Mouse (Mus musculus) embryo, embryonic 10 days (tissue): ENCODE data around the gene Slc40a1.

Source experiments
- DNase-seq: peaks from one replicate; pipeline ENCODE4 v3.0.0-alpha.2; 2015; ENCODE audit warnings: low spot score

Gene Slc40a1

GRCm38 (mm10) chr1:45926393-45926763 is at the start of gene Slc40a1:
TSS of gene Slc40a1 (minus strand) at chr1:45926523.
- DNase-seq = peak; percentile 9

DNA sequence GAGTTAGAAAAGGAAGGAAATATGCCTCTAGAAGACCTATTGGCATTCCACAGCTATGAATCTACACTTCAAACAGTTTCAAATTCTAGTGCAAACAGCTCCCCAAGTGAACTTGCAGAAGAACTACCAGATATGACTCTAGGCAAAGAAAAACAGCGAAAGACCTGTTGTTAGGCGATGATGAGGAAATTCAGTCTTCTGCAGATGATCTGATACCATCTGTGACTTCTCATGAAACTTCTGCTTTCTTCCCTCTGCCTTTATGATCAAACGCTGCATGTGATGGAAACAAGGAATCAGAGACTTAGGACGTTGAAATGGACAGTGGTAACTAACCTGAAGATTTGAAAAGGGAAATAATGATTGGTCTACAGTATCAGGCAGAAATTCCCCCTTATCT is 45.0 kb upstream of the Slc40a1 start:
- DNase-seq = no peak

GRCm38 (mm10) chr1:45948988-45949387 is 22.7 kb upstream of the Slc40a1 start:
- no peak for DNase-seq

DNA sequence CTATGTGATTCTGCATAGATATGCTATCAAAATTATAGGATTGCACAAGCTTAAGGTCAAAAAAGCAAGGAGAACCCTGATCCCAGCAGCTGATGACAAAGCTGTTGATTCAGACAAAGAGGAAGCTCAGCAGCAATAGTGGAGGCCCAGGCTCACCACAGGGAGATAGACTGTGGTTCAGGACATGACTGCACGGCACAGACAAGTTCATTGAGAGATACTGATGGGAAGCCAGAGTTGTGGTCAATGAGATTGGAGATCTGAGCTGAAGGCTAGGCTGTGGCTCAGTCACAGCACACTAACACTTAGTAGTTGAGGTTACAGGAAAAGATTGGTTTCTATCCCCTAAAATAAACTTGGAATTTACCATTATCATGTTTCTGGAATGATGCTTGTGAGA is 21.5 kb upstream of the Slc40a1 start:
- DNase-seq = no peak

DNA sequence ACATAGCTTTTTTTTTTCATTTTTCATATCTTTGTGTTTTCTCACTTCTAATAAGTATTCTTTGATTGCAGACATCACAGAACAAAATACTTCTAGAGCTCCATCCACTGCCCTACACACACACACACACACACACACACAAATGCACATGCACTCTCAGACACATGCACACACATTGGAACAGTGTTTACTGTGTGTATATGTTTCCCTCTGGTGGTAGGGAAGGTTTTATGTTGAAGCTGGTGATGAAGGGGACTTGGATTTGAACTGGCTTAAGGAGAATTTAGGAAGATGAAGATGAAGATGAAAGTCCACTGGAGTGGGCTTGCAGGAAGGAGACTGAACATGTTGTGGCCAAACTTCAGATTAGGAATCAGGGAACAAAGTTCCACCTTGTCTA is 4.8 kb upstream of the Slc40a1 start:
- DNase-seq = no peak

DNA sequence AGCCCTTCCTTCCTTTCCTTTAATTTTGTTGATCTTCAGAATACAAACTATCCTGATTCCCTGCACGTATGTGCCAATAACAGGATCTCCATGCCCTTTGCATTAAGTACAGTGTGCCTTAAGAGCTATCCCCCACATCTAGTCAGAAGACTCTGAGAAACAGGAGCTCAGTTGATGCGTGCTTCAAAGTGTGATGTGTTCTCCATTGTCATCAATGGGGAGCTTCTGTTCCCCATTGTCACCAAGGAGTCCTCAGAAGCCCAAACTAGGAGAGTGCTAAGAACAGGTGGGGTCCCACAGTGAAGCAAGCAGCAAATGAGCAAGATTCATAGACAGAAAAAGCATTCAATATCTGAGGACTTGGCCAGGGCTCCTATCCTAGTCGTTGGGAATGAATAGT is 588 bp upstream of the Slc40a1 start:
- DNase-seq = no peak

DNA sequence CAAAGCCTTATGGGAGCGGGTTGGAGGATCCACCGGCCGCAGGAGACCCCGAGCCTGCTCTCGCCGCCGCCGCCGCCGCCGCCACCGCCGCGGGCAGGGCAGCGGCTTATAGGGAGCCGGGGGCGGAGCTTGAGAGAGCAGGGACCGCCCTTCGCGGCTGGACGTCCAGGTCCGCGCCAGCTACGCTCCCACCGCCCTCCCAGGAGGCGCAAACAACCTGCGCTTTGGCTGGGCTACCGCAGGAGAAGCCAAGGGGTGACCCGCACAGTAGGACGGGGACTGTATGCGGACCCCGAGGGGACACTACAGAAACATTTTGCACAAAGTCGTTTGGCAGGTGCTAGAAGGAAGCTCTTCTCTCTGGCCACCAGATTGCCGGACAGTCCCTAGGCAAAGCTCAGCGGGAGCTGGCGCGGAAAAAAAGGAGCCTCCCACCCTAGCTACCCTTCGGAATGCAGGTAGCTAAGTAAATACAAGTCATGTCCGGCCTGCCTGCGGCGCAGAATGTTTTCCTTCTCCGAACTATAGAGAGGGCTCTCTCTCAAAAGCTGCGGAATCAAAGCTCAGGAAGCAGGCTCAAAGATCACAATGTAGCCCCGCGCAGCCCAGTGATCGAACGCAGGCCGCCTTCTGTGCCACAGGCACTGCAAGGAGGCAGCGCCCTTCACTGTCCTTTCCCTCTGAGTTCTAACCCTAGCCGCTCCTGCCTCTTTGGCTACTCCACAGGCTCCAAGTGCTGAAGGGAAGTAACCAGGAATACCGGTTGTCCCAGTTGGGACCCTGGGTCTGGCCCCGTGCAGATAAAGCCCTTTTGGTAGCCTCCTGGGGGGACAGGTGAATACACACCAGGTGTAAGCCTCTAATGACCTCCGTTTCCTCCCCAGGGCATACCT is 577 bp downstream of the Slc40a1 start:
- peak; percentile 90 for DNase-seq

DNA sequence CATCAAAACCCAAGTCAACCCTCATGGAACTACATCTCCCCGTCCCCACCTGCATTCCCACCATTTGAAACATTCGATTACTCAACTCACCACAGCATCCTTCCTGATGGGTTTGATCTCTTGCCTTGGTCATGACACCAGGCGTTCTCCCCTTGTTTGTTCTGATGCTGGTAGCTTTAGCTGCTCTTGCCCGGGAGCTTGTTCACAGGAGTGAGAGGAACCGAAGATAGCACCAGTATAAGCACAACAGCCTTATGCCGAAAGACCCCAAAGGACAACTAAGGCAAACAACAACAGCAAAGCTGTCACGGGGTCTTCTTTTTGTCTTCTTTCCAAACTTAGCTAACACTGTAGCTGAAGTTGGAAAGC is 1.2 kb downstream of the Slc40a1 start:
- no peak for DNase-seq

- DNase-seq = no peak
Observed at GRCm38 (mm10) chr1:45924516-45924915, 1.8 kb downstream of the Slc40a1 start.

DNA sequence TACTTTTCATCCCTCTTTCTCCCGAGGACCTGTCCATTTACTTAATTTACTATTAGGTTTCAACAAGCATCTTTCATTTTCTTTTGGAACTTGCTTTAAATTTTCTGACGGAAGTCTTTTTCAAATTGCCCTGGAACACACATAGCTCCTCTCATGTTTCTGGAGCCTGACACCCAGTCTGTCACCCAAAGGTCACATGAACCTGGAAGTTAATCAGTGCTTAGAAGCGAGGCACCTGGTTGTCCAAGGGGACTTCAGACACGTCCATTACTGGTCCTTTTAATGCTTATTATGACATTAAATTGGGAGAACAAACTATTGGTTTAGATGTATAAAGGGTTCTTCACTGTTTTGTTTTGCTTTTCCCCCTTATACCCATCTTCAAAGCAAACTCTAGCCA is 3.0 kb downstream of the Slc40a1 start:
- no peak for DNase-seq

DNA sequence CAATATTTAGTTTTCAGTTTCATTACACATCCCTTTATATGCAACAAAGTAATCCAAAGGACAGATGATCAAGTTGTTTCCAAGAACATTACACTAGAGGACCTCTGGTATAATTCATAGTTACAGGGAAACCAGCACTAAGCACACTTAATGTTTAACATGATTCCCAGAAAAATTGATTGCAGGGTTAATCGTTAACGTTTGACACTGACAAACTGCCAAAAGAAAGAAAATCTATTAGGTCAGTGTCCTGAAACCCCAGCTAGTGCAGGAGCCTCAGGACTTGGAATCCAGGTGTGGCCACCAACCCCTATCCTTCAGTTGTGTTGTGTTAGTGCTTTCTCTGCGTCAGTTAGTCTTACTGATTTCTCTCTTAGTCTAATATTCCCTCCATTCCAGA is 5.6 kb downstream of the Slc40a1 start:
- DNase-seq = no peak

- no peak for DNase-seq
Observed at GRCm38 (mm10) chr1:45919752-45920151, 6.6 kb downstream of the Slc40a1 start.

- DNase-seq = no peak
Observed at GRCm38 (mm10) chr1:45917136-45917803, 9.1 kb downstream of the Slc40a1 start.

DNA sequence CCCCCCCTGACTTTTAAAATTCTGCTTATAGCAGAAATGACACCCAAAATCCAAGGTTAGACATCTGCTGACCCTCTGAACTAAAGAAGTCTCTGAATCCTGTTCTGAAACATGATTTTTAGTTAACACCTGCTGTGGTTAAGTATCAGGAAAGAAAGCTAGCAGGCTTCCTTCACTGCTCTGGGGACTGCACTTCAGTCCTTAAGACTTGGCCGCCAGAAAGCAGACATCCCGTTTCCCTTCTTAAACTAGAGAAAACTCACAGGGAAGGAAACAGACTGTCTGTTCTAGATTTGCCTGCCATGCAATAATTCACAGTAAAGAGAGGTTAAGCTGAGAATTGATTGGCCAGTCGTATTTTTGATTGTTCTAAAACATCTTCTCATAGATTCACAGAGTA is 10.1 kb downstream of the Slc40a1 start:
- no peak for DNase-seq

DNA sequence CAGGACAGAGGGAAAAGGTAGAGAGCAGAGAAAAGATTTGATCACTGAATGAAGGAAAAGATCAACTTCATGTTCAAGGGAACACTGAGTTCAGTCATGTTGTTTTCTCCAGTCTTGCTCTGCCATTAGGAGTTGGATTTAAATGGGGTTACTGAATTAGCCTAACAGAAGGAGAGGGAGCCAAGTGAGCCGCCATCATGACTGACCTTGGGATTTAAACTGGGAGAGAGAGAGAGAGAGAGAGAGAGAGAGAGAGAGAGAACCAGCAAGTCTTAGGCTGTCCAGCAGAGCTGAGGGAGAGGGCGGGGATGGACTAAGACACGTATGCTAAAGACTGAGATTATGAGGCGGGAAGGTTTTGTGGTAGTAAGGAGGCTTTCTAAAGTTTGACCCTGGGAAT is 12.1 kb downstream of the Slc40a1 start:
- no peak for DNase-seq

- DNase-seq = peak; percentile 80
Observed at GRCm38 (mm10) chr1:45905107-45905821, 21.1 kb downstream of the Slc40a1 start.

- DNase-seq = no peak
Observed at GRCm38 (mm10) chr1:45904161-45904560, 22.2 kb downstream of the Slc40a1 start.

GRCm38 (mm10) chr1:45898044-45898443 is 28.3 kb downstream of the Slc40a1 start:
- no peak for DNase-seq

DNA sequence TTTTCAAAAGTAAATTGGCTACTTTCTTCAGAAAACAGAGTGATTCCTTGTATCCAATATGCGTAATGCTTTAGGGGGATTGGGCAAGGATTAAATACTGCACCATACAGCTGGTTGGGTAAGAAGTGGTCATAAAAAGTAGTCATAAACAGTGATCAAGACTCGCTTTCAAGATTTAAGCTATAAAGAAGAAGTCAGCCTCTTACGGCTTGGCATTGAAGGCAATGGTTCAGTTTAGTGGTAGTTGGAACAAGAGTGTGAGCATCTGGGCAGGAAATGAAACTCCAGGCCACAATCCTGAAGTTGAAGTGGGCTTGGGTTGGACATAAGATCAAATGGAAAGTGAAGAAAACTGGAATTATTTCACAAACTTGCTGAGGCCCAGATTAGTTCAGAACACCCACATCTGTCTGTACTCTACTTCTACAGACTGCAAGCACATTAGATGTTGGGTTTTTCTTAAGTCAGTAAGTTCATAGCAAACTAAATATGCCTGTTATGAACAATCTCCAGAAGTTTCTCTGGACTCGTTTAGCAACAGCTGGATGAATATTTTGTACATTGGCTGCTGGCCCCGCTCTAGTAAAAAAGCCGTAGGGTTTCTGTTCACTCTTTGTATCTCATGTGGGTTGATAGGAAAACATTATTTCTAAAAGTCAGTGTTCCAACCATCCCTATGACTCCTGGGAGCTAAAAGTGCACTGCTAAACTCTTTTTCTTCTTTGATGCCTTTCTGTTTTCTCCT is 32.0 kb downstream of the Slc40a1 start:
- no peak for DNase-seq

GRCm38 (mm10) chr1:45891986-45892385 is 34.3 kb downstream of the Slc40a1 start:
- DNase-seq = no peak

DNA sequence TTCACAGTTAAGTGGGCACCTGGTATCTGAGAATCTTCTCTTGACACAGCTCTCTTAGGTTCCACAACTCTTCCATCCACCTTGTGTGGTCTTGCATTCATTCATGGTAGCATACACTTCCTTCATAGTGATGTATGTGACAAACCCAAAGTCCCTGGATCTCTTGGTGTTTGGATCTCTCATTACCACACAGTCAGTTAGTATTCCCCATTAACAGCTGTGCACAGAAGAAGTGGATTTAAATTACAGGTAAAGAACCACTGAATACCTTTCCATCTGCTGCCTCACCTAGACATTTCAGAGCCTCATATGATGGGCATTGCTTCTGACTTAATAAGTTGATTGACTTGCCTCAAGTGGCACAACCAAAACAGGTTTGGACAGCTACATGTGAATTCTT is 36.1 kb downstream of the Slc40a1 start, which contains the start of gene Gm5269:
TSS of gene Gm5269 (minus strand) at position 101 of the 400 bp plus-strand sequence.
- DNase-seq = no peak

DNA sequence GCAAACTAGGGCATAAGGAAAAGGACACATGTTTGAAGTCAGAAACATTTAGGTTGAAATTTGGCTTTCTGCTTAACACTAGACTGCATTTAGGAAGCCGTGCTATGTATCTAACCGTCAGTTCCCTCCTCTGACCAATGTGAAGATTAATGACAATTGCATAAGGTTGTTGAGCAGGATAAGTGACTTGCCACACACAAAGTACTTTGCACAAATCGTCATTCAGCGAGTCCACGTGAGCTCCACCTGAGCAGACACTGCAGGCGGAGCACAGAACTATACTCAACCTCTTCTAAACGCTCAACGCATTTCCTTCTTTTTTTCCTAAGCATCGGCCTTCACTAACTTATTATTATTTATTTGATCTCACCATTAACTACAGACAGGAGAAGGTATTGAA is 39.5 kb downstream of the Slc40a1 start:
- DNase-seq = no peak
